Mouse (Mus musculus) lung, embryonic 16.5 days (tissue): ENCODE data around the gene Zfp940. TPM values are rescaled to one million over a fixed set of nuclear protein-coding genes. Genes with fewer than 3 reads are reported as not detected.

Experiments
- polyA plus RNA-seq: library from polyadenylated mRNA; unstranded; fragments of >200 nt; fragmentation: Nextera tagmentation; extraction: Ambion mirVana; gene quantifications from 2 replicates; pipeline ENCODE4 v1.2.1, GENCODE M21; 2015

Zfp940 gene
- polyA plus RNA-seq, 1 experiment from 2014 or later = 4.9 TPM

Other genes with a start within 250 kb of the Zfp940 start
- gene Catsperg2, start 126.6 kb downstream of the Zfp940 start, polyA plus RNA-seq = 0.14 TPM in 1 of 2 replicates, not detected in the other
- gene Zfp84, start 85.1 kb downstream of the Zfp940 start, polyA plus RNA-seq = 12.8 and 13.7 TPM in 2 replicates
- gene Zfp30, start 69.7 kb downstream of the Zfp940 start, polyA plus RNA-seq = 6.4 and 6.9 TPM in 2 replicates
- 15.6 and 16.0 TPM in 2 replicates for gene Zfp790, start 37.6 kb downstream of the Zfp940 start, polyA plus RNA-seq
- gene Zfp420, start 6.3 kb upstream of the Zfp940 start, polyA plus RNA-seq = 6.7 and 8.2 TPM in 2 replicates
- 9.3 and 9.7 TPM in 2 replicates for gene Zfp27, start 52.9 kb upstream of the Zfp940 start, polyA plus RNA-seq
- gene Zfp383, start 54.6 kb upstream of the Zfp940 start, polyA plus RNA-seq = 4.4 and 4.6 TPM in 2 replicates
- gene Zfp74, start 100.4 kb upstream of the Zfp940 start, polyA plus RNA-seq = 9.5 and 9.9 TPM in 2 replicates
- gene Zfp568, start 130.3 kb upstream of the Zfp940 start, polyA plus RNA-seq = 12.3 and 13.8 TPM in 2 replicates
- 3.7 and 4.3 TPM in 2 replicates for gene Zfp14, start 197.7 kb upstream of the Zfp940 start, polyA plus RNA-seq
- gene Zfp82, start 219.2 kb upstream of the Zfp940 start, polyA plus RNA-seq = 4.7 and 5.0 TPM in 2 replicates
- gene Gm26920, start 236.7 kb upstream of the Zfp940 start, polyA plus RNA-seq = 1.2 and 1.5 TPM in 2 replicates
- 6.9 and 7.6 TPM in 2 replicates for gene Zfp566, start 236.9 kb upstream of the Zfp940 start, polyA plus RNA-seq
- gene Zfp260, start 241.1 kb upstream of the Zfp940 start, polyA plus RNA-seq = 115 and 117 TPM in 2 replicates